Comparison of ENCODE assay signal across 11 mouse cellular contexts in genomic region chr7:67230221-67230620, GRCm38 (mm10). TPM values are rescaled to one million over a fixed set of nuclear protein-coding genes. Genes with fewer than 3 reads are reported as not detected.
A peak's percentile ranks its signal among the peaks of the same experiment; 100 is the strongest.
DNase-seq lines count a peak whose midpoint lies in the region; ATAC-seq lines count a peak whose summit lies in the region.
"Had no signal": no experiment of that assay in that cellular context is flagged by ENCODE, and none has a peak within 500 bp of the region (broad histone marks: within the 10 kb centered on the region; RNA-seq: fewer than 3 reads in every experiment).

No protein-coding gene starts in this region.

- no peaks in the 10 kb centered on the region for H3K4me1 ChIP-seq in midbrain, embryonic 12.5 days
- H3K4me1 ChIP-seq in midbrain, embryonic 10.5 days, result no peaks in the 10 kb centered on the region
- H3K4me1 ChIP-seq in heart, embryonic 13.5 days, result peaks cover 62% of the 10 kb centered on the region
- H3K4me1 ChIP-seq in kidney, embryonic 16.5 days (ENCODE audit: insufficient read depth, low read length), result no peaks in the 10 kb centered on the region
- H3K4me1 ChIP-seq: embryonic facial prominence, embryonic 12.5 days had no signal

- H3K9me3 ChIP-seq in midbrain, embryonic 12.5 days, result no peaks in the 10 kb centered on the region
- H3K9me3 ChIP-seq in midbrain, embryonic 10.5 days (replicated peaks), result no peaks in the 10 kb centered on the region
- H3K9me3 ChIP-seq in heart, embryonic 13.5 days, result no peaks in the 10 kb centered on the region
- no peaks in the 10 kb centered on the region for H3K9me3 ChIP-seq in kidney, embryonic 16.5 days (ENCODE audit: low read length)
- H3K9me3 ChIP-seq: embryonic facial prominence, embryonic 12.5 days had no signal

- DNase-seq in cerebellum, postnatal 10 days, result peak; percentile 70 to 79
- DNase-seq in cerebellum, postnatal 4 days (ENCODE audit: low spot score in 2 of 2), result no peak
- no peak for DNase-seq in midbrain, embryonic 10.5 days (ENCODE audit: low spot score)
- DNase-seq in retina, postnatal 7 days (ENCODE audit: low read depth, low spot score), result peak; percentile 30
- no peak for DNase-seq in thymus, adult 18-20 months
- DNase-seq: adrenal gland, postnatal 36 days had no signal

- peaks cover 32% of the 10 kb centered on the region for H3K36me3 ChIP-seq in midbrain, embryonic 12.5 days
- H3K36me3 ChIP-seq in midbrain, embryonic 10.5 days, result peaks cover 39% of the 10 kb centered on the region
- peaks cover 52% of the 10 kb centered on the region for H3K36me3 ChIP-seq in heart, embryonic 13.5 days
- H3K36me3 ChIP-seq in kidney, embryonic 16.5 days (ENCODE audit: insufficient read depth, low read length), result peaks cover 16% of the 10 kb centered on the region

- no peaks in the 10 kb centered on the region for H3K27me3 ChIP-seq in midbrain, embryonic 12.5 days
- H3K27me3 ChIP-seq in midbrain, embryonic 10.5 days (ENCODE audit: low read depth, poor library complexity, severe bottlenecking), result no peaks in the 10 kb centered on the region
- H3K27me3 ChIP-seq in heart, embryonic 13.5 days (replicated peaks), result no peaks in the 10 kb centered on the region
- no peaks in the 10 kb centered on the region for H3K27me3 ChIP-seq in kidney, embryonic 16.5 days (ENCODE audit: insufficient read depth, low read length)
- H3K27me3 ChIP-seq: embryonic facial prominence, embryonic 12.5 days had no signal

- H3K4me3 ChIP-seq in midbrain, embryonic 12.5 days, result no peak overlapping the region
- H3K4me3 ChIP-seq in midbrain, embryonic 10.5 days, result no peak overlapping the region
- H3K4me3 ChIP-seq in heart, embryonic 13.5 days, result no peak overlapping the region
- no peak overlapping the region for H3K4me3 ChIP-seq in kidney, embryonic 16.5 days (ENCODE audit: low read length)
- H3K4me3 ChIP-seq: embryonic facial prominence, embryonic 12.5 days had no signal

- H3K4me2 ChIP-seq in midbrain, embryonic 12.5 days (replicated peaks), result no peak overlapping the region
- H3K4me2 ChIP-seq in heart, embryonic 13.5 days, result peak overlapping the region; percentile 43
- H3K4me2 ChIP-seq in kidney, embryonic 16.5 days (replicated peaks; ENCODE audit: low read depth, low read length), result no peak overlapping the region
- H3K4me2 ChIP-seq: embryonic facial prominence, embryonic 12.5 days had no signal

- WGBS in midbrain, embryonic 12.5 days, result 86% methylated on average over 3 of the region's 3 CpGs
- 88% methylated on average over 3 of the region's 3 CpGs for whole genome bisulfite sequencing in midbrain, embryonic 10.5 days
- 31% methylated on average over 3 of the region's 3 CpGs for WGBS in heart, embryonic 13.5 days
- WGBS in kidney, embryonic 16.5 days, result 88% methylated on average over 3 of the region's 3 CpGs

- H3K9ac ChIP-seq in midbrain, embryonic 12.5 days (replicated peaks), result no peak overlapping the region
- H3K9ac ChIP-seq in heart, embryonic 13.5 days, result 0 out of 2 replicates have a peak overlapping the region, but pooled peaks have one; percentile 72
- no peak overlapping the region for H3K9ac ChIP-seq in kidney, embryonic 16.5 days (replicated peaks; ENCODE audit: low read length)
- H3K9ac ChIP-seq: embryonic facial prominence, embryonic 12.5 days had no signal

- 0 out of 2 replicates have a peak overlapping the region, but pooled peaks have one; percentile 30 for H3K27ac ChIP-seq in midbrain, embryonic 12.5 days (replicated peaks)
- no peak overlapping the region for H3K27ac ChIP-seq in midbrain, embryonic 10.5 days (replicated peaks)
- peak overlapping the region; percentile 95 for H3K27ac ChIP-seq in heart, embryonic 13.5 days (replicated peaks)
- H3K27ac ChIP-seq in kidney, embryonic 16.5 days (ENCODE audit: low read length), result no peak overlapping the region
- H3K27ac ChIP-seq: embryonic facial prominence, embryonic 12.5 days; macrophage had no signal

- ATAC-seq in midbrain, embryonic 12.5 days (ENCODE audit: low FRiP score, low read depth), result no peak
- peak; percentile 45; the same call in 1 of the 2 replicates for ATAC-seq in heart, embryonic 13.5 days (ENCODE audit: extremely low read depth, insufficient number of reproducible peaks, low FRiP score, low TSS enrichment)
- no peak for ATAC-seq in kidney, embryonic 16.5 days (ENCODE audit: low FRiP score, low TSS enrichment)

RNA-seq across cellular contexts. Expression of gene Lysmd4, which starts 7.9 kb away (rescaled TPM):
- polyA plus RNA-seq in midbrain, embryonic 12.5 days (2016; fragmentation: Nextera tagmentation; extraction: Ambion mirVana), result 19.8 and 21.0 TPM in 2 replicates
- 13.0 and 17.0 TPM in 2 replicates for polyA plus RNA-seq in midbrain, embryonic 10.5 days (2016; fragmentation: Nextera tagmentation; extraction: Ambion mirVana)
- 12.2 and 12.7 TPM in 2 replicates for polyA plus RNA-seq in heart, embryonic 13.5 days (2015; fragmentation: Nextera tagmentation; extraction: Ambion mirVana)
- 18.4 and 19.1 TPM in 2 replicates for polyA plus RNA-seq in kidney, embryonic 16.5 days (2015; fragmentation: Nextera tagmentation; extraction: Ambion mirVana)

Comparison
In these comparisons a context has a peak if more than half of its experiments do, and no peak if none do; other contexts are left out.
1. DNase-seq: peak in cerebellum, postnatal 10 days (2 of 2) and retina, postnatal 7 days (single experiment); none in cerebellum, postnatal 4 days (0 of 2), midbrain, embryonic 10.5 days (single experiment) and thymus, adult 18-20 months (0 of 2).
2. H3K27ac ChIP-seq: peak in midbrain, embryonic 12.5 days (single experiment) and heart, embryonic 13.5 days (single experiment); none in midbrain, embryonic 10.5 days (single experiment) and kidney, embryonic 16.5 days (single experiment).